Mouse (Mus musculus) gastrocnemius, adult 8-10 months (tissue): ENCODE measurements around the gene Tmem62. TPM values are rescaled to one million over a fixed set of nuclear protein-coding genes. Genes with fewer than 3 reads are reported as not detected.

Experiments
- microRNA-seq: library from miRNA; unstranded; fragments of <30 nt; microRNA quantifications from one replicate; pipeline ENCODE4 v1.2.0, GENCODE M21; 2022
- total RNA-seq, 4 experiments: library from RNA; stranded (reverse); gene quantifications; 2 replicates each; pipeline ENCODE4 v1.2.4; 2022

The Tmem62 gene
- total RNA-seq, 4 experiments from 2014 or later, result 2.9 to 4.0 (median 3.2) TPM

Small RNAs within 50 kb of the gene (microRNA-seq; reads per million reads assigned to microRNA genes)
- gene Gm44325, result not detected

Other genes with a start within 250 kb of the Tmem62 start
- 1 to 10 TPM; 2.7 to 5.2 (median 4.4) TPM for gene Cdan1, start 126.9 kb upstream of the Tmem62 start, total RNA-seq
- 10 to 100 TPM in 1 of 4 experiments, 1 to 10 TPM in 3; 7.5 to 11.3 (median 9.3) TPM for gene Ttbk2, start 126.4 kb upstream of the Tmem62 start, total RNA-seq
- 10 to 100 TPM; 27.4 to 31.5 (median 29.6) TPM for gene Ubr1, start 6.3 kb upstream of the Tmem62 start, total RNA-seq
- 10 to 100 TPM; 26.9 to 41.5 (median 37.5) TPM for gene Ccndbp1, start 31.4 kb downstream of the Tmem62 start, total RNA-seq
- gene Epb42, start 60.1 kb downstream of the Tmem62 start, total RNA-seq, result not detected
- under 1 TPM; 0.20 to 0.43 (median 0.34) TPM for gene Tgm5, start 108.8 kb downstream of the Tmem62 start, total RNA-seq
- not detected for gene Tgm7, start 132.8 kb downstream of the Tmem62 start, total RNA-seq
- 10 to 100 TPM; 13.4 to 18.9 (median 17.1) TPM for gene Adal, start 163.4 kb downstream of the Tmem62 start, total RNA-seq
- 1 to 10 TPM; 3.5 to 5.0 (median 4.0) TPM for gene Lcmt2, start 163.6 kb downstream of the Tmem62 start, total RNA-seq
- gene Tubgcp4, start 193.6 kb downstream of the Tmem62 start, total RNA-seq, result 10 to 100 TPM; 10.2 to 16.5 (median 11.7) TPM
- gene Zscan29, start 194.1 kb downstream of the Tmem62 start, total RNA-seq, result 1 to 10 TPM; 3.8 to 4.9 (median 4.5) TPM